Mouse (Mus musculus) liver, embryonic 14.5 days (tissue): Measurements from ENCODE around the gene Nav2.

Experiments used
- CTCF ChIP-seq: IDR thresholded peaks from 2 replicates; pipeline ENCODE4 v1.5.1; 2016; ENCODE audit warnings: antibody characterized with exemption, low read depth, control low read depth
- EP300 ChIP-seq: IDR thresholded peaks from 2 replicates; pipeline ENCODE4 v1.6.1; 2016; ENCODE audit warnings: antibody characterized with exemption, low read depth

DNA sequence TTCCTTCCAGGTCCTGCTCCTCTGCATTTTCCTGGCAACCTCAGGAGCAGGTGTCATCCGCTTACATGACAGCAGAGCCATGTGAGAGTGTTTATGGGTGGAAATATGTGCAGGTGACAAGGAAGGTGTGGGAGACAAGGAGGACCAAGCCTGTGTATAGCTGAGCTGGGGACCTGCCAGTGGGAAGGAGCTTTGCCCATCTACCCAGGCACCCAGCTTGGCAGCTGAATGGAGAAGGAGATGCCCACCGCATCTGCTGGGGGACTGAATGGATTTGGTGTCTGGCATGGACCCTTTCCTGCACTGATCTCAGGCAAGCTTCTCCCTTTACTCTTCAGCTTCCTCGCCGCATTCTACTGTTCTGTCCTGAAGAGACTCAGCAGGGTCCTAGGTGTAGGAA lies 13.0 kb upstream of the Nav2 start:
- no peak for TF ChIP-seq CTCF
- no peak for TF ChIP-seq EP300
